Mouse (Mus musculus): ENCODE measurements around the gene Ube2q2.
"Not testable (repeated sequence)": the region's sequence is repeated elsewhere in the genome, so short reads cannot be mapped to it uniquely, and the experiment has no call there.

The Ube2q2 gene

GRCm38 (mm10) chr9:55148854-55149498 lies at the start of gene Ube2q2:
Gene Ube2q2, plus strand, starts transcription at chr9:55148854.
- no peak for DNase-seq (ENCODE audit: extremely low read depth, low read depth)

- DNase-seq (ENCODE audit: extremely low read depth, low read depth) = no peak
These were observed 47.5 kb upstream of the Ube2q2 start for GRCm38 (mm10) chr9:55101117-55101516.

GRCm38 (mm10) chr9:55102186-55102835 lies 46.3 kb upstream of the Ube2q2 start:
- DNase-seq (ENCODE audit: extremely low read depth, low read depth) = no peak

- DNase-seq (ENCODE audit: extremely low read depth, low read depth) = no peak
These were observed 45.6 kb upstream of the Ube2q2 start for GRCm38 (mm10) chr9:55102931-55103630.

- peak; percentile 79 for DNase-seq (ENCODE audit: extremely low read depth, low read depth)
These were observed 38.4 kb upstream of the Ube2q2 start for GRCm38 (mm10) chr9:55110059-55110834.

GRCm38 (mm10) chr9:55110835-55111217 lies 37.8 kb upstream of the Ube2q2 start:
- DNase-seq (ENCODE audit: extremely low read depth, low read depth) = not testable (repeated sequence)

- DNase-seq (ENCODE audit: extremely low read depth, low read depth) = no peak
These were observed 33.9 kb upstream of the Ube2q2 start for GRCm38 (mm10) chr9:55114752-55115151.

- DNase-seq (ENCODE audit: extremely low read depth, low read depth) = no peak
These were observed 31.2 kb upstream of the Ube2q2 start for GRCm38 (mm10) chr9:55117293-55118055.

- no peak for DNase-seq (ENCODE audit: extremely low read depth, low read depth)
These were observed 26.1 kb upstream of the Ube2q2 start for GRCm38 (mm10) chr9:55122586-55122985.

GRCm38 (mm10) chr9:55125735-55126134 lies 22.9 kb upstream of the Ube2q2 start:
- peak; percentile 33 for DNase-seq (ENCODE audit: extremely low read depth, low read depth)

- DNase-seq (ENCODE audit: extremely low read depth, low read depth) = no peak
These were observed 22.4 kb upstream of the Ube2q2 start for GRCm38 (mm10) chr9:55126295-55126694.

GRCm38 (mm10) chr9:55131851-55132250 lies 16.8 kb upstream of the Ube2q2 start:
- no peak for DNase-seq (ENCODE audit: extremely low read depth, low read depth)

- no peak for DNase-seq (ENCODE audit: extremely low read depth, low read depth)
These were observed 12.1 kb upstream of the Ube2q2 start for GRCm38 (mm10) chr9:55136576-55136975.

- no peak for DNase-seq (ENCODE audit: extremely low read depth, low read depth)
These were observed 11.5 kb upstream of the Ube2q2 start for GRCm38 (mm10) chr9:55137112-55137511.

GRCm38 (mm10) chr9:55139958-55140357 lies 8.7 kb upstream of the Ube2q2 start:
- DNase-seq (ENCODE audit: extremely low read depth, low read depth) = no peak

- DNase-seq (ENCODE audit: extremely low read depth, low read depth) = no peak
These were observed 1.0 kb downstream of the Ube2q2 start for GRCm38 (mm10) chr9:55149499-55150278.

GRCm38 (mm10) chr9:55150279-55150726 lies 1.6 kb downstream of the Ube2q2 start:
- no peak for DNase-seq (ENCODE audit: extremely low read depth, low read depth)

- DNase-seq (ENCODE audit: extremely low read depth, low read depth) = no peak
These were observed 2.4 kb downstream of the Ube2q2 start for GRCm38 (mm10) chr9:55151096-55151495.

GRCm38 (mm10) chr9:55152935-55153334 lies 4.3 kb downstream of the Ube2q2 start:
- DNase-seq (ENCODE audit: extremely low read depth, low read depth) = no peak

All from MEL-GATA-1-ER (cell line).